Mouse (Mus musculus) megakaryocyte, embryonic 14.5 days (primary cell): Measurements from ENCODE around the gene Lrrc39. TPM values are rescaled to one million over a fixed set of nuclear protein-coding genes. Genes with fewer than 3 reads are reported as not detected.

ENCODE experiments used
- H3K27me3 ChIP-seq: replicated peaks from 2 replicates; pipeline ENCODE3; 2012; ENCODE audit warnings: inconsistent platforms
- H3K36me3 ChIP-seq: replicated peaks from 2 replicates; pipeline ENCODE3; 2012; ENCODE audit warnings: low read length, inconsistent platforms, mixed read lengths
- H3K4me1 ChIP-seq: 2 replicates; pipeline ENCODE4 v1.6.1; 2012; ENCODE audit warnings: inconsistent platforms
- H3K4me3 ChIP-seq: replicated peaks from 2 replicates; pipeline ENCODE3; 2012; ENCODE audit warnings: moderate library complexity, mild to moderate bottlenecking, inconsistent platforms
- H3K9me3 ChIP-seq: 2 replicates; pipeline ENCODE4 v1.6.1; 2012; ENCODE audit warnings: inconsistent platforms
- FLI1 ChIP-seq: IDR thresholded peaks from 2 replicates; pipeline ENCODE4 v1.6.1; 2012; ENCODE audit warnings: low read length, inconsistent platforms, mixed read lengths
- GATA1 ChIP-seq: IDR thresholded peaks from 3 replicates; pipeline ENCODE4 v1.6.1; 2012; ENCODE audit warnings: mixed read lengths, low read length, inconsistent platforms, borderline replicate concordance
- polyA plus RNA-seq: library from polyadenylated mRNA; stranded (reverse); fragments of >175 nt; gene quantifications from 2 replicates; pipeline ENCODE4 v1.2.3, GENCODE M21; 2012; ENCODE audit warnings: low replicate concordance; ENCODE audit not compliant: insufficient read depth

Lrrc39 gene
- polyA plus RNA-seq, 1 experiment = 0.19 TPM

GRCm38 (mm10) chr3:116563095-116563492 lies 321 bp downstream of the Lrrc39 start:
- H3K4me3 ChIP-seq = peak overlapping the region; percentile 88
- TF ChIP-seq GATA1 (no peak), FLI1 (no peak)
- peaks cover 24% of the 10 kb centered on the region for H3K36me3 ChIP-seq
- peaks cover 8% of the 10 kb centered on the region; the same call in 1 of the 2 replicates for H3K9me3 ChIP-seq
- H3K4me1 ChIP-seq = peaks cover 35% of the 10 kb centered on the region
- no peaks in the 10 kb centered on the region for H3K27me3 ChIP-seq

- Histone ChIP-seq H3K9me3 (peaks cover 11% of the 10 kb centered on the region; the same call in 1 of the 2 replicates), H3K4me1 (peaks cover 20% of the 10 kb centered on the region), H3K36me3 (peaks cover 21% of the 10 kb centered on the region), H3K27me3 (no peaks in the 10 kb centered on the region), H3K4me3 (no peak overlapping the region)
- no peak for TF ChIP-seq GATA1
- no peak for TF ChIP-seq FLI1
These were observed 7.9 kb downstream of the Lrrc39 start for GRCm38 (mm10) chr3:116570628-116571027.

- peaks cover 41% of the 10 kb centered on the region for H3K36me3 ChIP-seq
- TF ChIP-seq FLI1 = no peak
- TF ChIP-seq GATA1 = no peak
- 0 out of 2 replicates have a peak, but pooled peaks cover 2% of the 10 kb centered on the region for H3K9me3 ChIP-seq
- no peaks in the 10 kb centered on the region for H3K4me1 ChIP-seq
- no peaks in the 10 kb centered on the region for H3K27me3 ChIP-seq
- H3K4me3 ChIP-seq = no peak overlapping the region
These were observed 14.5 kb downstream of the Lrrc39 start for GRCm38 (mm10) chr3:116577286-116577685.

- no peaks in the 10 kb centered on the region for H3K27me3 ChIP-seq
- no peaks in the 10 kb centered on the region for H3K4me1 ChIP-seq
- no peaks in the 10 kb centered on the region for H3K9me3 ChIP-seq
- no peak for TF ChIP-seq GATA1
- H3K36me3 ChIP-seq = peaks cover 86% of the 10 kb centered on the region
- no peak overlapping the region for H3K4me3 ChIP-seq
These were observed 19.4 kb downstream of the Lrrc39 start for GRCm38 (mm10) chr3:116582201-116582600.

- peaks cover 31% of the 10 kb centered on the region for H3K36me3 ChIP-seq
- TF ChIP-seq FLI1 = no peak
- no peak for TF ChIP-seq GATA1
These were observed 31.4 kb downstream of the Lrrc39 start for GRCm38 (mm10) chr3:116594076-116594727.

GRCm38 (mm10) chr3:116594728-116595602 lies 32.2 kb downstream of the Lrrc39 start, which contains the start of gene Sass6:
Gene Sass6, plus strand, starts transcription at chr3:116594982.
- TF ChIP-seq GATA1 (no peak), FLI1 (peak; percentile 52; the same call in 1 of the 2 replicates)
- Histone ChIP-seq H3K36me3 (peaks cover 23% of the 10 kb centered on the region), H3K9me3 (no peaks in the 10 kb centered on the region), H3K4me3 (peak within 1 kb of the TSS; percentile 96), H3K4me1 (peaks cover 24% of the 10 kb centered on the region), H3K27me3 (no peaks in the 10 kb centered on the region)

More at GRCm38 (mm10) chr3:116594076-116594727, 31.4 kb downstream of the Lrrc39 start:
- peaks cover 23% of the 10 kb centered on the region for H3K4me1 ChIP-seq
- H3K9me3 ChIP-seq = no peaks in the 10 kb centered on the region
- H3K27me3 ChIP-seq = no peaks in the 10 kb centered on the region
- peak overlapping the region; percentile 96 for H3K4me3 ChIP-seq

- Histone ChIP-seq H3K27me3 (no peaks in the 10 kb centered on the region), H3K36me3 (peaks cover 17% of the 10 kb centered on the region), H3K9me3 (no peaks in the 10 kb centered on the region), H3K4me1 (peaks cover 24% of the 10 kb centered on the region), H3K4me3 (peak overlapping the region; percentile 96)
- TF ChIP-seq FLI1 = no peak
- TF ChIP-seq GATA1 = no peak
These were observed 32.8 kb downstream of the Lrrc39 start for GRCm38 (mm10) chr3:116595603-116595991.

- no peaks in the 10 kb centered on the region for H3K27me3 ChIP-seq
- H3K36me3 ChIP-seq = peaks cover 16% of the 10 kb centered on the region
- no peaks in the 10 kb centered on the region for H3K9me3 ChIP-seq
- H3K4me3 ChIP-seq = no peak overlapping the region
- no peak for TF ChIP-seq GATA1
- H3K4me1 ChIP-seq = peaks cover 36% of the 10 kb centered on the region
These were observed 36.9 kb downstream of the Lrrc39 start for GRCm38 (mm10) chr3:116599705-116600104.

GRCm38 (mm10) chr3:116601005-116601404 lies 38.2 kb downstream of the Lrrc39 start:
- Histone ChIP-seq H3K4me3 (no peak overlapping the region), H3K9me3 (no peaks in the 10 kb centered on the region), H3K4me1 (peaks cover 36% of the 10 kb centered on the region), H3K36me3 (peaks cover 20% of the 10 kb centered on the region), H3K27me3 (no peaks in the 10 kb centered on the region)
- no peak for TF ChIP-seq GATA1
- no peak for TF ChIP-seq FLI1

GRCm38 (mm10) chr3:116601781-116602180 lies 39.0 kb downstream of the Lrrc39 start:
- Histone ChIP-seq H3K4me3 (peak overlapping the region; percentile 38), H3K4me1 (peaks cover 31% of the 10 kb centered on the region), H3K27me3 (no peaks in the 10 kb centered on the region), H3K9me3 (no peaks in the 10 kb centered on the region), H3K36me3 (peaks cover 25% of the 10 kb centered on the region)
- TF ChIP-seq FLI1 (no peak), GATA1 (no peak)
